Mouse (Mus musculus): ENCODE measurements around the gene Lsm11. TPM values are rescaled to one million over a fixed set of nuclear protein-coding genes. Genes with fewer than 3 reads are reported as not detected.
A peak's percentile ranks its signal among the peaks of the same experiment; 100 is the strongest.

The Lsm11 gene
- 16.9 and 61.8 TPM in 2 replicates for polyA plus RNA-seq (2012; ENCODE audit: insufficient read depth, low replicate concordance)

GRCm38 (mm10) chr11:45944643-45945156 is at the start of gene Lsm11:
TSS of gene Lsm11 (minus strand) at chr11:45944935.
- peaks cover 43% of the 10 kb centered on the region for H3K36me3 ChIP-seq (replicated peaks; ENCODE audit: low read length)
- H3K4me1 ChIP-seq: peaks cover 37% of the 10 kb centered on the region
- H3K27me3 ChIP-seq (replicated peaks): no peaks in the 10 kb centered on the region
- H3K4me3 ChIP-seq (replicated peaks): peak within 1 kb of the TSS; percentile 99
- H3K9me3 ChIP-seq: no peaks in the 10 kb centered on the region
- TF ChIP-seq GATA1 (IDR thresholded peaks at IDR 0.05; ENCODE audit: borderline replicate concordance, low read length): no peak
- no peak for TF ChIP-seq FLI1 (IDR thresholded peaks at IDR 0.05; ENCODE audit: low read length)

- Histone ChIP-seq H3K36me3 (replicated peaks; ENCODE audit: low read length) (no peaks in the 10 kb centered on the region), H3K27me3 (replicated peaks) (peaks cover 15% of the 10 kb centered on the region), H3K9me3 (no peaks in the 10 kb centered on the region), H3K4me3 (replicated peaks) (no peak overlapping the region), H3K4me1 (no peaks in the 10 kb centered on the region; the same call in 1 of the 2 replicates)
- TF ChIP-seq FLI1 (IDR thresholded peaks at IDR 0.05; ENCODE audit: low read length) (no peak), GATA1 (IDR thresholded peaks at IDR 0.05; ENCODE audit: borderline replicate concordance, low read length) (no peak)
Measured at GRCm38 (mm10) chr11:45992087-45992486, 47.4 kb upstream of the Lsm11 start.

GRCm38 (mm10) chr11:45991604-45992003 is 46.9 kb upstream of the Lsm11 start:
- no peaks in the 10 kb centered on the region for H3K36me3 ChIP-seq (replicated peaks; ENCODE audit: low read length)
- no peak overlapping the region for H3K4me3 ChIP-seq (replicated peaks)
- H3K27me3 ChIP-seq (replicated peaks): peaks cover 15% of the 10 kb centered on the region
- H3K4me1 ChIP-seq: no peaks in the 10 kb centered on the region; the same call in 1 of the 2 replicates
- no peaks in the 10 kb centered on the region for H3K9me3 ChIP-seq
- no peak for TF ChIP-seq FLI1 (IDR thresholded peaks at IDR 0.05; ENCODE audit: low read length)
- TF ChIP-seq GATA1 (IDR thresholded peaks at IDR 0.05; ENCODE audit: borderline replicate concordance, low read length): no peak

GRCm38 (mm10) chr11:45980893-45981253 is 36.1 kb upstream of the Lsm11 start:
- Histone ChIP-seq H3K9me3 (peaks cover 6% of the 10 kb centered on the region), H3K27me3 (replicated peaks) (peaks cover 33% of the 10 kb centered on the region), H3K4me1 (peaks cover 13% of the 10 kb centered on the region), H3K4me3 (replicated peaks) (peak overlapping the region; percentile 92), H3K36me3 (replicated peaks; ENCODE audit: low read length) (no peaks in the 10 kb centered on the region)
- TF ChIP-seq FLI1 (IDR thresholded peaks at IDR 0.05; ENCODE audit: low read length) (no peak), GATA1 (IDR thresholded peaks at IDR 0.05; ENCODE audit: borderline replicate concordance, low read length) (no peak)

- Histone ChIP-seq H3K9me3 (peaks cover 6% of the 10 kb centered on the region), H3K4me3 (replicated peaks) (peak within 1 kb of the TSS; percentile 92), H3K36me3 (replicated peaks; ENCODE audit: low read length) (no peaks in the 10 kb centered on the region), H3K27me3 (replicated peaks) (peaks cover 33% of the 10 kb centered on the region), H3K4me1 (peaks cover 13% of the 10 kb centered on the region)
- TF ChIP-seq GATA1 (IDR thresholded peaks at IDR 0.05; ENCODE audit: borderline replicate concordance, low read length) (no peak), FLI1 (IDR thresholded peaks at IDR 0.05; ENCODE audit: low read length) (no peak)
Measured at GRCm38 (mm10) chr11:45979946-45980892, 35.5 kb upstream of the Lsm11 start, which contains the start of gene Sox30. TSS of gene Sox30 (plus strand) at chr11:45980310.

- H3K27me3 ChIP-seq (replicated peaks): peaks cover 32% of the 10 kb centered on the region
- peaks cover 6% of the 10 kb centered on the region for H3K9me3 ChIP-seq
- peaks cover 13% of the 10 kb centered on the region for H3K4me1 ChIP-seq
- no peaks in the 10 kb centered on the region for H3K36me3 ChIP-seq (replicated peaks; ENCODE audit: low read length)
- H3K4me3 ChIP-seq (replicated peaks): no peak overlapping the region
- TF ChIP-seq FLI1 (IDR thresholded peaks at IDR 0.05; ENCODE audit: low read length) (no peak), GATA1 (IDR thresholded peaks at IDR 0.05; ENCODE audit: borderline replicate concordance, low read length) (no peak)
Measured at GRCm38 (mm10) chr11:45976061-45976460, 31.3 kb upstream of the Lsm11 start.

GRCm38 (mm10) chr11:45974466-45974865 is 29.7 kb upstream of the Lsm11 start:
- no peak for TF ChIP-seq FLI1 (IDR thresholded peaks at IDR 0.05; ENCODE audit: low read length)
- no peak for TF ChIP-seq GATA1 (IDR thresholded peaks at IDR 0.05; ENCODE audit: borderline replicate concordance, low read length)
- Histone ChIP-seq H3K36me3 (replicated peaks; ENCODE audit: low read length) (no peaks in the 10 kb centered on the region), H3K4me3 (replicated peaks) (no peak overlapping the region), H3K9me3 (no peaks in the 10 kb centered on the region), H3K27me3 (replicated peaks) (peaks cover 22% of the 10 kb centered on the region), H3K4me1 (no peaks in the 10 kb centered on the region)

- Histone ChIP-seq H3K9me3 (no peaks in the 10 kb centered on the region), H3K36me3 (replicated peaks; ENCODE audit: low read length) (no peaks in the 10 kb centered on the region), H3K27me3 (replicated peaks) (peaks cover 16% of the 10 kb centered on the region), H3K4me1 (no peaks in the 10 kb centered on the region), H3K4me3 (replicated peaks) (no peak overlapping the region)
- TF ChIP-seq FLI1 (IDR thresholded peaks at IDR 0.05; ENCODE audit: low read length): no peak
- TF ChIP-seq GATA1 (IDR thresholded peaks at IDR 0.05; ENCODE audit: borderline replicate concordance, low read length): no peak
Measured at GRCm38 (mm10) chr11:45973635-45974034, 28.9 kb upstream of the Lsm11 start.

- TF ChIP-seq FLI1 (IDR thresholded peaks at IDR 0.05; ENCODE audit: low read length) (no peak), GATA1 (IDR thresholded peaks at IDR 0.05; ENCODE audit: borderline replicate concordance, low read length) (no peak)
- H3K27me3 ChIP-seq (replicated peaks): peaks cover 12% of the 10 kb centered on the region
- H3K4me3 ChIP-seq (replicated peaks): no peak overlapping the region
- no peaks in the 10 kb centered on the region for H3K4me1 ChIP-seq
- peaks cover 6% of the 10 kb centered on the region for H3K9me3 ChIP-seq
- no peaks in the 10 kb centered on the region for H3K36me3 ChIP-seq (replicated peaks; ENCODE audit: low read length)
Measured at GRCm38 (mm10) chr11:45968466-45968865, 23.7 kb upstream of the Lsm11 start.

GRCm38 (mm10) chr11:45966896-45967295 is 22.2 kb upstream of the Lsm11 start:
- Histone ChIP-seq H3K4me3 (replicated peaks) (no peak overlapping the region), H3K27me3 (replicated peaks) (peaks cover 12% of the 10 kb centered on the region), H3K36me3 (replicated peaks; ENCODE audit: low read length) (no peaks in the 10 kb centered on the region), H3K9me3 (peaks cover 10% of the 10 kb centered on the region), H3K4me1 (no peaks in the 10 kb centered on the region)
- no peak for TF ChIP-seq GATA1 (IDR thresholded peaks at IDR 0.05; ENCODE audit: borderline replicate concordance, low read length)
- TF ChIP-seq FLI1 (IDR thresholded peaks at IDR 0.05; ENCODE audit: low read length): no peak

Measured in megakaryocyte, embryonic 14.5 days (primary cell).